Mouse (Mus musculus): ENCODE results near the gene Ceacam16.

DNA sequence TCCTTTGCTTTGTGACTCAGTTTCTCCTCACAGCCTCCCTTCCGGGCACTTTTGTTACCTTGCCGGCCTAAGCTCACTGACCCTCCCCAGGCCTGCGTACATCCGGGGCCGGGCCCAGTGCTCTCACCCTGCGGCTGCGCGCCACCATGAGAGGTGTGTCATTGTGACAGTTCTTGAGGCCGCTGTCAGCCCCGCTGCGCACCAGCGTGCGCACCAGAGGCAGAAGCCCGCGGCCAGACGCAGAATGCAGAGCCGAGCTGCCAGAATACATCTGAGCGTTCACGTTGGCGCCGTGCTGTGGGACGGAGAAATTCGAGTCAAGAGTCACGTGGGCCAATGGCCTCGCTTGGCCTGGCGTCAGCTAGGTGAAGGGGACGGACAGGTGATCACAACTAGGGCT lies 51.7 kb downstream of the Ceacam16 start:
- TF ChIP-seq CTCF (IDR thresholded peaks at IDR 0.05; ENCODE audit: extremely low read depth, insufficient read depth, insufficient read length, insufficient replicate concordance) (no peak), POLR2A (IDR thresholded peaks at IDR 0.05; ENCODE audit: low read depth, low read length) (no peak)

All from spleen, adult 2 months (tissue).